Mouse (Mus musculus) stomach, postnatal 0 days (tissue): Measurements from ENCODE around the gene Kcnip4.

Experiments
- CTCF ChIP-seq: IDR thresholded peaks from 2 replicates; pipeline ENCODE4 v1.5.1; 2016; ENCODE audit warnings: antibody characterized with exemption, low read depth, mild to moderate bottlenecking, moderate library complexity
- EP300 ChIP-seq: optimal IDR thresholded peaks from 2 replicates; pipeline ENCODE3; 2016; ENCODE audit warnings: antibody characterized with exemption

DNA sequence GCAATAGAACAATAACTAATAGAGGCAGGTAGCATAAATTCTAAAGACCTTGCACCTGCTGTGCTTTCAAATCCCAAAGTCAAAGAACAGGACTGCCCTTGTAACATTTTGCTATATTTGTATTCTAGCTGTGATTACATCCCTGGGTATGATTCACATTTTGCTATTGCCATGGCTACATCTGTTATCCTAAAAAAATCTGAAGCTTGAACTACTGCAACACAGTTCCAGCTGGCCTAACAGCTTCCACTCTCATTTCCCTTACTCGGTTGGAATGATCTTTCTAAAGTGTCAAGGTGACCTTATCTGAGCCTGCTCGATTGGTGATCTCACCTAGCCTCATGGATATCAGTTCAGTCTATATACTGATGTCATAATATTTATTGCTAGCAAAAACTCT, 1064.5 kb downstream of the Kcnip4 start:
- TF ChIP-seq CTCF = no peak
- no peak for TF ChIP-seq EP300
